Mouse (Mus musculus) forebrain, embryonic 11.5 days (tissue): ENCODE measurements around the gene Pitpnb. TPM values are rescaled to one million over a fixed set of nuclear protein-coding genes. Genes with fewer than 3 reads are reported as not detected.
A peak's percentile ranks its signal among the peaks of the same experiment; 100 is the strongest.

Source experiments
- ATAC-seq: fragments of 200-750 bp; cut with Nextera tagmentation; replicated peaks from 2 replicates; pipeline ENCODE4 v1.8.0; 2017; ENCODE audit warnings: moderate TSS enrichment; ENCODE audit not compliant: low FRiP score
- DNase-seq: peaks from one replicate; pipeline ENCODE4 v3.0.0-alpha.2; 2017; ENCODE audit warnings: low spot score
- H3K27ac ChIP-seq: fragments of 300-500 bp; sonication (generic); 2 replicates; pipeline ENCODE4 v1.5.1; 2014; ENCODE audit warnings: low read depth, low read length
- H3K27me3 ChIP-seq: fragments of 300-500 bp; sonication (generic); 2 replicates; pipeline ENCODE4 v1.6.1; 2014; ENCODE audit warnings: mild to moderate bottlenecking, low read length, mixed read lengths; ENCODE audit not compliant: control insufficient read depth, insufficient read depth
- H3K36me3 ChIP-seq: fragments of 300-500 bp; sonication (generic); 2 replicates; pipeline ENCODE4 v1.6.1; 2014; ENCODE audit warnings: mild to moderate bottlenecking, low read length, moderate library complexity, mixed read lengths; ENCODE audit not compliant: control insufficient read depth, insufficient read depth
- H3K4me1 ChIP-seq: fragments of 300-500 bp; sonication (generic); replicated peaks from 2 replicates; pipeline ENCODE4 v1.6.1; 2014; ENCODE audit warnings: low read length, mixed read lengths; ENCODE audit not compliant: control insufficient read depth, insufficient read depth
- H3K4me2 ChIP-seq: fragments of 300-500 bp; sonication (generic); 2 replicates; pipeline ENCODE4 v1.6.1; 2014; ENCODE audit warnings: low read depth, mild to moderate bottlenecking, low read length, moderate library complexity, mixed read lengths; ENCODE audit not compliant: severe bottlenecking
- H3K4me3 ChIP-seq: fragments of 300-500 bp; sonication (generic); 2 replicates; pipeline ENCODE4 v1.5.1; 2014; ENCODE audit warnings: low read depth, low read length
- H3K9ac ChIP-seq: fragments of 300-500 bp; sonication (generic); 2 replicates; pipeline ENCODE4 v1.6.1; 2014; ENCODE audit warnings: low read length
- H3K9me3 ChIP-seq: fragments of 300-500 bp; sonication (generic); 2 replicates; pipeline ENCODE4 v1.6.1; 2016; ENCODE audit warnings: low read length, mixed read lengths; ENCODE audit not compliant: control insufficient read depth
- WGBS: fragments of 180-500 bp; shearing (Covaris S2); extraction: QIAGEN DNeasy Blood & Tissue Kit; methylation state at CpG from one replicate; pipeline ENCODE4 v1.1.7; 2014; 5-methylcytosine and 5-hydroxymethylcytosine counted together
- polyA plus RNA-seq: library from polyadenylated mRNA; unstranded; fragments of >200 nt; fragmentation: Nextera tagmentation; extraction: Ambion mirVana; gene quantifications from 2 replicates; pipeline ENCODE4 v1.2.1, GENCODE M21; 2014

Pitpnb gene
- polyA plus RNA-seq, 1 experiment from 2014 or later, result 129 TPM

DNA sequence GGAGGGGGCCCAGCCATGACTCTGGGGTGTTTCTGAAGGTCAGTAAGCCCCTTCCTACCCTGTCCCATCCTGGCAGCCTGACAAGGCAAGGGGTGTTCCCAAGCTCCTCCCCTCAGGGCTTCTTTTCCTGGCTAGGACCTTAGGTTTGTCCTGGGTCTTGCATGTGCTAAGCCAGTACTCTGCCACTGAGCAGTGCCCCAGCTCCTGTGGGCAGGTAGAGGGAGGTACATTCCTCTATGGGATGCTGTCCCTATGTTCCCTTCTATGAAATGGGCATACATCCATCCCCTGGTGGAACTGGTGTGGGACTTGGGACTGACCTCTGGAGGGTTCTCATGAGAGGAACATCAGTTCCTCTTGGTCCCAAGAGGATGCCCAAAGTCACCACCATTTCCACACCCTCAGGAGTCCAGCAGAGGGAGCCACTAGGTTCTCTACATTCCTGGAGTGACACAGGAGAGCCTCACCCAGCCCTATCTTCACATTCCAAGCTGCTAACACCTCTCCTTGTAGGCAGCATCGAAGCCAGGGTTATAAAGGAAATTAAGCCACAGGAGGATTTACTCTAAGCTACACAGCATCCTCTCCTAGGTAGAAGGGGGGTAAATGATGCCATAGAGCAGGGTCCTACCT, 79.0 kb downstream of the Pitpnb start:
- ATAC-seq, result no peak
- Histone ChIP-seq H3K4me3 (no peak overlapping the region), H3K36me3 (no peaks in the 10 kb centered on the region), H3K9me3 (no peaks in the 10 kb centered on the region), H3K4me1 (peaks cover 6% of the 10 kb centered on the region), H3K27me3 (no peaks in the 10 kb centered on the region; the same call in 1 of the 2 replicates), H3K4me2 (no peak overlapping the region), H3K9ac (no peak overlapping the region), H3K27ac (no peak overlapping the region)
- WGBS, result 71% methylated on average over 1 of the region's 1 CpGs
- DNase-seq, result no peak

DNA sequence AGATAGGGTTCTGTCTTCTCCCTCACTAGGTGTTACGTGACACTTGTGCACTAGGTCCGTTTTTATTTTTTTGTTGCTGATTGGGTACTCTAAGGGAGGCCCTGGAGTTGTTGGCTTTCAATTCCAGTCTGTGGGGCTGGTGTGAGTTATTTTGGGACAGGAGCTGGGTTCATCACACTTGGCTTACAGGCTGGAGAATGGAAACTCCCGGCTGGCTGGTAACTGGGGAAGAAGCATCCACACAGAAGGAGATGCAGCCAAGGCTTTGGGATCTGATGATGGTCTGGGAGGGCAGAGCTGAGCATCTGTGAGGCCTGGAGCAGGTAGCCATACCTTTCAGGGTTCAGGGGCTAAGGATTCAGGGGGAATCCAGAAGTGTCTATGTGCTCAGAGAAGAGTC, 80.1 kb downstream of the Pitpnb start:
- ATAC-seq, result no peak
- Histone ChIP-seq H3K9me3 (no peaks in the 10 kb centered on the region), H3K4me2 (no peak overlapping the region), H3K4me1 (peaks cover 10% of the 10 kb centered on the region), H3K9ac (no peak overlapping the region), H3K27me3 (no peaks in the 10 kb centered on the region; the same call in 1 of the 2 replicates), H3K36me3 (no peaks in the 10 kb centered on the region), H3K27ac (no peak overlapping the region), H3K4me3 (no peak overlapping the region)
- 80% methylated on average over 3 of the region's 3 CpGs for whole genome bisulfite sequencing
- DNase-seq, result no peak

DNA sequence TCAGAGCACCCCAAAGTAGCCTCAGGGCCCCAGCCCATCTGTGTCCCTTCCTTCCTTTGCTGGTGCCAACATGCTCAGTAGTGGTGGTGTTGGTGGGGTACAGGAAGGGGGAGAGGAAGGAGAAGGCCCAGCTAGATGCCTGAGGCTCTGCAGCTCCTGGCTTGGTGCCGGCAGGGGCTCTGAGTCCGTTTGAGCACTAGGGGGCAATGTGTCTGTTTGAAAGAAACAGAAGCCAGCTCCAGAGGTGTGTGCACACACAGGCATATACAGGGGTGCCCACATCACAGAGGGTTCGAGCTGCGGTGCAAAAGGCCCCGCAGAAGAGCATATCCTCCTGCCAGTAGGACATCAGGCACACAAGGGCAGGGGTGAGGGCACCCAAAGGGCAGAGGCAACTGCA, 83.6 kb downstream of the Pitpnb start:
- Histone ChIP-seq H3K4me2 (peak overlapping the region; percentile 98; the same call in 1 of the 2 replicates), H3K27me3 (no peaks in the 10 kb centered on the region; the same call in 1 of the 2 replicates), H3K9ac (no peak overlapping the region), H3K4me1 (peaks cover 5% of the 10 kb centered on the region; the same call in 1 of the 2 replicates), H3K9me3 (no peaks in the 10 kb centered on the region), H3K4me3 (no peak overlapping the region; the same call in 1 of the 2 replicates), H3K27ac (no peak overlapping the region), H3K36me3 (peaks cover 2% of the 10 kb centered on the region; the same call in 1 of the 2 replicates)
- WGBS, result 2% methylated on average over 5 of the region's 5 CpGs
- DNase-seq, result peak; percentile 87
- peak; percentile 40 for ATAC-seq

DNA sequence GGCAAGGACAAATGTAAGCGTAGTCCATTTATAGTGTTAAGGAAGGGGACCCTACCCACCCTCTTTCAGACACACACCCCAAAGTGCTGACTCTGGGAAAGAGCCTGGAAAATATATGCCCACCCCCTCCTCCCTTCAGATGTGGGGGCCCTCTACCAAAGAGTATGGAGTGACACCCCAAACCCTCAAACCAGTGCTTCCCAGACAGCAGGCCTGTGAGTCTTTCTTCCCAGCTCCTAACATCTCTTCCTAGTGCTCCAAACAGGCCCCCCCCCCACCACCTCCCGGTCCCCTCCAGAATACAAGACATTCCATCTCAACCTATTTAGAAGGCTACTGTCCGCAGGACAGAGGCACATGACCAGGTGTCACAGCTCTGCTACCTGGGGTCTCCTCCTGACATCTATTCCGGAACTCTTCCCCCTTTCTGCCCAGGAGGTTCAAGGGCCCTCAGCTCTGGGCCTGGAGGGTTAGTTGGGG, 84.2 kb downstream of the Pitpnb start:
- no peak for ATAC-seq
- H3K9ac ChIP-seq, result peak overlapping the region; percentile 99
- no peaks in the 10 kb centered on the region for H3K9me3 ChIP-seq
- WGBS, result 24% methylated on average over 4 of the region's 4 CpGs
- no peaks in the 10 kb centered on the region; the same call in 1 of the 2 replicates for H3K27me3 ChIP-seq
- peak overlapping the region; percentile 97 for H3K4me3 ChIP-seq
- H3K4me1 ChIP-seq, result peaks cover 10% of the 10 kb centered on the region
- no peak for DNase-seq
- peaks cover 2% of the 10 kb centered on the region; the same call in 1 of the 2 replicates for H3K36me3 ChIP-seq
- H3K4me2 ChIP-seq, result peak overlapping the region; percentile 98
- H3K27ac ChIP-seq, result peak overlapping the region; percentile 54

DNA sequence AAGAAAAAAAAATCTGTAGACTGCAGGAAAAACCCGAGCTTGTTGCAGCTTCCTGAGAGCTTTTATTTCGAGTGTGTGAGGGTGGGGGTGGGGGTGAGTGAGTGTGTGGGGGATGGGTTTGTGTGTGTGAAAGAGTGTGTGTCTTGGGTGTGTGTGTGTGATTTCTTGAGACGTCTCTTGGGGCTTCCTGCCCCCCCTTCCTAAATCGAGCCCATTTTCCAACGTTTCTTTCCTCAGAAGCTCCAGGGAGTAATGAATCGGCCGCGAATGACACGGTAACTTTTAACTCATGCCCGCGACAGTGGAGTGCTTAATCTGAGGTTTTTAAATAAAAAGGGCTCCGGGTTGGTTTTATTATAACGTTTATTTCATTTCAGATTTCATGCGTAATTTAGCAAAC, 85.0 kb downstream of the Pitpnb start:
- no peaks in the 10 kb centered on the region for H3K9me3 ChIP-seq
- H3K27ac ChIP-seq, result peak overlapping the region; percentile 54; the same call in 1 of the 2 replicates
- H3K27me3 ChIP-seq, result no peaks in the 10 kb centered on the region; the same call in 1 of the 2 replicates
- no peak for ATAC-seq
- 1% methylated on average over 14 of the region's 14 CpGs for WGBS
- DNase-seq, result no peak
- H3K4me1 ChIP-seq, result peaks cover 12% of the 10 kb centered on the region
- peak overlapping the region; percentile 99 for H3K9ac ChIP-seq
- peak overlapping the region; percentile 98 for H3K4me2 ChIP-seq
- H3K36me3 ChIP-seq, result peaks cover 2% of the 10 kb centered on the region; the same call in 1 of the 2 replicates
- peak overlapping the region; percentile 97 for H3K4me3 ChIP-seq

DNA sequence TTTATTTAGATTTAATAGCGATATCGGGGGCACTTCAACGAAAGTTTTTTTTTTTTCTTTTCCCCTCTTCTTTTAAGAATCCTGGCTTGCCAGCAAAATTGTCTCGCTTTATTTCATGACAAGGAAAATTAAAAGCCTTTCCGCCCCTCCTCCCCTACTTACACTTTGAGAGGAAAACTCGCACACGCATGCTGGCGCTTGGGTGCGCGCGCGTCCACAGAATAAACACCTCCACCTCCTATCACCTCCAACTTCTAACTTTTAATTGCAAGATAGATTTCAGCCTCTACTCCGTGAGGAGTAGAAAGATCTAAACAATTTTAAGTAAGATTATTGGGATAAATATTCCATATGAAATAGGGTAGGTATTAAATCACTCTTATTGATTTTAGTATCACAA, 85.5 kb downstream of the Pitpnb start:
- ATAC-seq, result no peak
- H3K27me3 ChIP-seq, result no peaks in the 10 kb centered on the region; the same call in 1 of the 2 replicates
- H3K4me1 ChIP-seq, result peaks cover 17% of the 10 kb centered on the region
- peak overlapping the region; percentile 98 for H3K27ac ChIP-seq
- peaks cover 5% of the 10 kb centered on the region for H3K36me3 ChIP-seq
- H3K9me3 ChIP-seq, result no peaks in the 10 kb centered on the region
- DNase-seq, result no peak
- under 1% methylated on average over 13 of the region's 13 CpGs for WGBS
- H3K9ac ChIP-seq, result peak overlapping the region; percentile 99
- peak overlapping the region; percentile 98 for H3K4me2 ChIP-seq
- H3K4me3 ChIP-seq, result peak overlapping the region; percentile 97

DNA sequence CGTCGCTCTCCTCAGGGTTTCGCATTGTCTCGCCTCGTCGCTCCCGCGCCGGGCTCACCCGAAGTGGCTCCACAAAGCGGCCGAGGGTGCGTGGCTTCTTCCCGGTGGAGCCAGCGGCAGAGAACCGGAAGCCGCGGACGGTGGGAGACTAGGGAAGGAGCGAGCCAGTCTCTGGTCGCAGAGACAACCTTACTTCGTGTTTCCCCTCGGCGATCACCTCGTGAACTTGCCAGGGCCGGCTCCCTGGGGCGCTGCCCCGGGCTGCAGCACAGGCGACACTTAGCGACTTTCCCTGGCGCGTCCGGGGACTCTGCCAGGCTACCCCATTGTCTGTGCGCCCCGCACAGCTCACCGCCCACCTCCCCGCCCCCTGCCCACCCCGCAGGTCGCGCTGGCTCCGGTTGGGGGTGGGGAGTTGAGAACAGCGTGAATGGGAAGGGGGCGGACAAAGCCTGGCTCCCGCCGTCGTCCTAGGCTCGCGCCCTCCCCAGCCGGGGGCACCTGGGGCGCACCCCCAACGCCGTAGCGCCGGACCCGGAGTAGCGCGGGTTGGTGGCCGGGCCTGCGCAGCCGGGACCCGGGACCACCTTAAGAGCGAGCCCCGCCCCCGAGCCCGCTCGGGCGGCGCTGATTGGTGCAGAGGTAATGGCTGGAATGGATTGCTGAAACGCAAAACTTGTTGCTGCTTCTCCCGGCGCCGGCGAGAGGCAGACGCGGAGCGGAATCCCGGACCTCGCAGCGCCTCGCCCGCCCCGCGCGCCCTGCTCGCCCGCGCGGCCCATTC, 86.2 kb downstream of the Pitpnb start, which contains the start of gene Mn1:
TSS of gene Mn1 (plus strand) at position 772 of the 784 bp plus-strand sequence.
- no peaks in the 10 kb centered on the region for H3K9me3 ChIP-seq
- peak within 1 kb of the TSS; percentile 98 for H3K4me2 ChIP-seq
- peak within 1 kb of the TSS; percentile 98 for H3K27ac ChIP-seq
- under 1% methylated on average over 76 of the region's 88 CpGs for WGBS
- peaks cover 20% of the 10 kb centered on the region for H3K4me1 ChIP-seq
- ATAC-seq (peak; percentile 93), DNase-seq (peak; percentile 97)
- peak within 1 kb of the TSS; percentile 99 for H3K9ac ChIP-seq
- peaks cover 9% of the 10 kb centered on the region for H3K36me3 ChIP-seq
- peak within 1 kb of the TSS; percentile 97 for H3K4me3 ChIP-seq
- no peaks in the 10 kb centered on the region for H3K27me3 ChIP-seq

DNA sequence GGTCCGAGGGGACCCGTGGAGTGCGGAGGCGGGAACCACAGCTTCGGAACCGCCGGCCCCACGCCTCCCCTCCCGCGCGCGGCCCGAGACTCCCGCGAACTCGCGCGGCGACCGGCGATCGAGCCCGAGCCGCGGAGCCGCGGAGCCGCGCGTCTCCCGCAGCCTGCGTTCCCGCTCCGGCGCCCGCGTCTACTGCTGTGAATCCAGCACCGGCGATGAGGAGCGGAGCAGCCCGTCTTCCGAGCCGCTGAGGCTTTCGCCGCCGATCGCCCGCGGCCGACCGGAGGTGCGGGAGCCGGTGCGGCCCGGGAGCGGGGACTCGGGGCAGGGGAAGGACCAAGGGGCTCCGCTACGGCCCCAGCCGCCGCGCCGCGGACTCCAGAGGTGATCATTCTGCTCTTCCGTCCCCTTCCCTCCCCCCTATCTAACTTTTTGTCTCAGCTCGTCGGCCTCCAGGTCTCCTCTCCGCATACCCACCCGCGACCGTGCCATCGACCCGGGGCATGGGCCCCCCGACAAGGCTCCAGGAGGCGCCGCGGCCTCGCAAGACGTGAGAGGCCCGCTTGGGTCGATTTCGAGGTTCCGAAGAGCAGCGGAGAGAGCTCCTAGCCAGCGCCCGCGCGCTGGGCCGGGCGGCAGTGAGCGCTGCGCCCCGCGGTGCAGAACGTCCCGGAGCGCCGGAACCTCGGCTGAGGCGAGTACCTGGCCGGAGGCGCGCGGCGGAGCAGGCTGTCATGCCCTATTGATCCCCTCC, 87.0 kb downstream of the Pitpnb start:
- H3K27me3 ChIP-seq, result no peaks in the 10 kb centered on the region
- peak overlapping the region; percentile 99 for H3K9ac ChIP-seq
- H3K4me1 ChIP-seq, result peaks cover 27% of the 10 kb centered on the region
- DNase-seq (no peak), ATAC-seq (peak; percentile 0; the same call in 1 of the 2 replicates)
- peak overlapping the region; percentile 98 for H3K27ac ChIP-seq
- H3K4me3 ChIP-seq, result peak overlapping the region; percentile 97
- H3K36me3 ChIP-seq, result peaks cover 9% of the 10 kb centered on the region
- under 1% methylated on average over 101 of the region's 105 CpGs for WGBS
- H3K4me2 ChIP-seq, result peak overlapping the region; percentile 98
- no peaks in the 10 kb centered on the region for H3K9me3 ChIP-seq
